Mouse (Mus musculus) small intestine, adult 2 months (tissue): ENCODE measurements at regions not wholly inside any gene's neighbourhood (a gene's known extent, or its start where the extent isn't known, plus 50 kb on each side); places are given as distances from the start of the nearest gene placed in this dataset.

Experiments
- H3K27ac ChIP-seq: fragments of 200-500 bp; 2 replicates; pipeline ENCODE4 v1.5.1; 2012; ENCODE audit warnings: low read depth, low read length, control low read depth, inconsistent platforms; ENCODE audit not compliant: insufficient read depth
- H3K27me3 ChIP-seq: fragments of 200-500 bp; 2 replicates; pipeline ENCODE4 v1.6.1; 2012; ENCODE audit warnings: mild to moderate bottlenecking, moderate library complexity, low read length, inconsistent platforms; ENCODE audit not compliant: control insufficient read depth, insufficient read depth
- H3K36me3 ChIP-seq: fragments of 200-500 bp; 2 replicates; pipeline ENCODE4 v1.6.1; 2012; ENCODE audit warnings: mild to moderate bottlenecking, low read length, control low read depth, inconsistent platforms; ENCODE audit not compliant: control insufficient read depth, insufficient read depth
- H3K4me1 ChIP-seq: fragments of 200-500 bp; 2 replicates; pipeline ENCODE4 v1.6.1; 2012; ENCODE audit warnings: low read length, inconsistent platforms, mixed read lengths; ENCODE audit not compliant: control insufficient read depth, insufficient read depth, insufficient read length
- H3K4me3 ChIP-seq: fragments of 200-500 bp; 2 replicates; pipeline ENCODE4 v1.5.1; 2012; ENCODE audit warnings: low read depth, mild to moderate bottlenecking, control low read depth, inconsistent platforms, low read length, moderate library complexity
- CTCF ChIP-seq: fragments of 200-500 bp; IDR thresholded peaks from 2 replicates; pipeline ENCODE4 v1.5.1; 2012; ENCODE audit warnings: low read depth, mild to moderate bottlenecking, control low read depth, inconsistent platforms, low read length, moderate library complexity, mixed read lengths; ENCODE audit not compliant: insufficient replicate concordance, insufficient read length; ENCODE audit errors: extremely low read depth
- POLR2A ChIP-seq: fragments of 200-500 bp; IDR thresholded peaks from 2 replicates; pipeline ENCODE4 v1.6.1; 2012; ENCODE audit warnings: low read depth, mild to moderate bottlenecking, control low read depth, inconsistent platforms, low read length, moderate library complexity
- WGBS: fragments of 180-500 bp; shearing (Covaris S2); methylation state at CpG from one replicate; pipeline ENCODE4 v1.1.7; 2018; 5-methylcytosine and 5-hydroxymethylcytosine counted together

DNA sequence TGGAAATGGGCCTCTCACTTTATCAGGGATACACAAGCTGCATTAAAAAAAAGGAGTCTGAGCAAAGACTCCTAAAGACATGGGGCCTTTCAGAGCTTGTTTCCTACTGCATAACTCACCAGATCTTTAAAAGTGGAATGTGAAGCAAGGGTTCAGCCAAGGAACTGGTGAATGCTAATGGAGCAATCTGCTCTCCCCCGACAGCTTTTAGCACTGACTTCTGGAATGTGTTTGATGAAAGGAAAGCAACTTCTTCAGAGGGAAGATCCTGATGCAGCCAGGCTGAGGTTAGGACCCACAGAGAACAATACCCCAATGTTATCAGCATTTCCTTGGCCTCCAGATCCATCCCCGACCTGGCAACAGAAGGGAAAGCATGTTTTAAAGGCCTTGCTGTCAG is 154.4 kb upstream of the Bmp2 start:
- no peaks in the 10 kb centered on the region for H3K4me1 ChIP-seq
- no peaks in the 10 kb centered on the region for H3K27me3 ChIP-seq
- 30% methylated on average over 2 of the region's 2 CpGs for WGBS
- H3K36me3 ChIP-seq, result no peaks in the 10 kb centered on the region
- no peak overlapping the region for H3K4me3 ChIP-seq
- no peak overlapping the region for H3K27ac ChIP-seq
- no peak for TF ChIP-seq CTCF
- TF ChIP-seq POLR2A, result no peak

DNA sequence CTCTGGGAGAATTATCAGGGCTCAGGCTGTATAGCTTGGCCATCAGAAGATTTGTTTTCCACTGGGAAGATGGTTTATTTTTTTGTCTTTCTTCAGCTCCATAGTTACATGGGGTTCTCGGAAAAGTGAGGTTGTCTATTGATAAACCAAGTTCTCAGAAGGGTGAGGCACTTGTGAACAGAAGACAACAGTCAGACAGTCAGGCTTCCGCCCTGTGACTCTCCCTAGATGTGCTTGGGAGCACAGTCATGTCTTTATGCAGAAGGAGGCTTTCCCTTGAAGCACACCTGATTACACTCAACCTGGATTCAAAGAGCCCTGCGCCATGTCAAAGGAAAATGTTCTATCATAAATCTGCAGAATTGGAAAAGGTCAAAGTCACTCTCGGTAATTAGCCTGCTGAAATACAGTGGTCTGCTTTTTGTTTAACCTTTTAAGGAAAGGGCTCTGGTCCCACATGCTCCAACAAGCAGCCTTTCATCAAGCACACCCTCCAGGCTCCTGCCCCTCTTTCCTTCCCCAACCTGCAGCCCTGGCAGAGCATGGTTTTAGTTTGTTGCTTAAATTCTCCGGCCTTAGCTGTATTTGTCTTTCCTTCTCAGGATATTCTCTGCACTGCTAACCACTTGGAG is 152.8 kb upstream of the Bmp2 start:
- no peak for TF ChIP-seq POLR2A
- no peak for TF ChIP-seq CTCF
- H3K4me1 ChIP-seq, result no peaks in the 10 kb centered on the region
- H3K27ac ChIP-seq, result no peak overlapping the region
- H3K27me3 ChIP-seq, result no peaks in the 10 kb centered on the region
- H3K4me3 ChIP-seq, result no peak overlapping the region
- 46% methylated on average over 5 of the region's 5 CpGs for WGBS
- H3K36me3 ChIP-seq, result no peaks in the 10 kb centered on the region

DNA sequence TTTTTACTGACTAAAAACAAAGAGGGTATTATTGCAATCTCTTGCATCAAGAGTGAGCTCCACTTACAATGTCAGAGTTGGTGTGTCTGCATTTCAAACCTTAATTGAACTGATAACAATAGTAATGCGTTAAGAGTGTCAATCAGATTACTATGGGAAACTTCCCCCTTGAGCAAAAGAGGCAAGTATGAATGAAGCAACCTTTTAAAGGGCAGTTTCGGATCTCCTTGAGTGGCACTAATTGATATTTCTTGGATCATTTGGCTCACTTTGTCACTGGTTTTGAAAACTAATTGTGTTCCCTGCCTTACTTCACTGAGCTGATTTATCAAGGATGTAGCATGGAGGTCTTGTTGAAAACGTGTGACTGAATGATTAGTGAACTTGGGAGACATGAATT is 151.0 kb upstream of the Bmp2 start:
- TF ChIP-seq CTCF, result no peak
- 62% methylated on average over 3 of the region's 3 CpGs for WGBS

DNA sequence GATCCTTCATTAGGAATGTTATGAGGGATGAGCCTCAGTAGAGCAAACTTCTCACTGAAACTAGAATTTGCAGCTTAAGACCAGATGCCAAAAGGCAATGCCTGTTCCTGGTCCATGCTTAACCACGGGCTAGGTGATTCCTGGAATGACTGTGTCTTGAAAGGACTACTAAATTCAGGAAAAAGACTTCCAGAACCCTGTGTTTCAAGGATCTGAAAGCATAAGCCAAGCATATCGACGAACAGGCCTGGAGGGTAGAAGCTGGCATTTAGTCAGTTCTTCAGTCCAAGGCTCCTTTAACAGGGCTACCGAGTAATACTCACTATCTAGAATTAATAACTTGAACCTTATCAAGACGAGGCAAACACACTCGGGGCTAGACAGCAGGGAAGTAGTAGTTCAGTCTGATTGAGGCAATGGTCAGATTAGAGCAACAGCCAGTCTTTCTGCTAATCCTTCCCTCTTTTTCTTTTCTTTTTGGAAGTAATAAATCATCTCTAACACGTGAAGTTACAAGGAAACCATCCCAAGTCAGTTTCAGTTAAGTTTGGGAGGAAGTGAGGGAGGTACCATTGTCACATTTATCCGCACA is 134.9 kb upstream of the Bmp2 start:
- WGBS, result 37% methylated on average over 8 of the region's 8 CpGs
- no peak for TF ChIP-seq CTCF
- TF ChIP-seq POLR2A, result no peak
- Histone ChIP-seq H3K4me3 (no peak overlapping the region), H3K4me1 (peaks cover 3% of the 10 kb centered on the region), H3K36me3 (no peaks in the 10 kb centered on the region), H3K27me3 (no peaks in the 10 kb centered on the region), H3K27ac (no peak overlapping the region)

More for the DNA sequence above, 151.0 kb upstream of the Bmp2 start:
- no peaks in the 10 kb centered on the region for H3K36me3 ChIP-seq
- H3K27me3 ChIP-seq, result no peaks in the 10 kb centered on the region
- no peak overlapping the region for H3K27ac ChIP-seq
- H3K4me1 ChIP-seq, result no peaks in the 10 kb centered on the region
- no peak overlapping the region for H3K4me3 ChIP-seq

DNA sequence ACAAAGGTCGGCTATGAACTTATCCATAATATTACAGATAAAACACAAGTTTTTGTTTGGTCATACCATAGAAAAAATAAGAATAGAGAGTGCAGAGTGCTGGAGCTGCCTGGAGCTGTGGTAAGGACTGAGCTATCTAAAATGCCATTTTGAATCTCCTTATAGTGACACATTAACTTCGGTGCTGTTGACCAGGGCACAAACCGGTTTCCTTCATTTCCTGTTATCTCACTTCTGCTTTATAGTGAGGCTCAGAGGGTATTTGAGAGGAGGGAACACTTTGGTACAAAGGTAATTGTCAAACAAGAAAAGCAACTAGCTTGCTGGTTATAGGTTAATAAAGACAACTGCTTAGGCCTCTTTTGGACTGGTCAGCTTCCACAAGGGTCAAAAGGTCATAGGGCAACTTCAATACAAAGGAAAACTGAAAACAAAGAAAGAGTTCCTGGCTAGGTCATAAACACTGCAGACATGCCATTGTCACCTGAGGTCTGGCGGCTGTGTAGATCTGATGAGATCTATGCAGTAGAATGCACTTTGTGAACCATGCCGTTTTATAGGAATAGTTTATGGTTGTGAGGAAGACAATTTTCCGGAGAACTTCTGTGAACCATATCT is 132.2 kb upstream of the Bmp2 start:
- TF ChIP-seq CTCF (no peak), POLR2A (no peak)
- peak overlapping the region; percentile 75 for H3K27ac ChIP-seq
- H3K4me1 ChIP-seq, result peaks cover 7% of the 10 kb centered on the region
- no peaks in the 10 kb centered on the region for H3K36me3 ChIP-seq
- H3K27me3 ChIP-seq, result no peaks in the 10 kb centered on the region
- 23% methylated on average over 6 of the region's 6 CpGs for WGBS
- H3K4me3 ChIP-seq, result no peak overlapping the region

DNA sequence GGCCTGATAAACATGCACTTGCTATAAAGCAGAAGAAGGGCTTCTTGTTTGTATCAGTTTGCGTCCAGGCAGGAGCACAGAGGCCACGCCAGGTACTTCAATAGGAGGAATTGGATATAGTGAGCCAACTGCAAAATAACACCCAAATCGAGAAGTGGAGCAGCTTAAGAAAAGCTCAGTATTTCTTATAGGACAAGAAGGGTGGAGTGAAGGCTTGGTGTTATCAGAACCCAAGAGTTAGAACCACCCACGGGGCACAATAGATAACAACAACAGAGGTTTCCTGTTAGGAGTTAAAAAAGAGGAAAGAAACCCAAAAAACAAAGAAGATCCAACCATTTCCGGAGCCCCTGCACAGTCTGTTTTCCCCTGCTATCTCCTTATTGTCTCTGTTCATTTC is 126.4 kb upstream of the Bmp2 start:
- 35% methylated on average over 5 of the region's 5 CpGs for WGBS
- no peaks in the 10 kb centered on the region for H3K36me3 ChIP-seq

DNA sequence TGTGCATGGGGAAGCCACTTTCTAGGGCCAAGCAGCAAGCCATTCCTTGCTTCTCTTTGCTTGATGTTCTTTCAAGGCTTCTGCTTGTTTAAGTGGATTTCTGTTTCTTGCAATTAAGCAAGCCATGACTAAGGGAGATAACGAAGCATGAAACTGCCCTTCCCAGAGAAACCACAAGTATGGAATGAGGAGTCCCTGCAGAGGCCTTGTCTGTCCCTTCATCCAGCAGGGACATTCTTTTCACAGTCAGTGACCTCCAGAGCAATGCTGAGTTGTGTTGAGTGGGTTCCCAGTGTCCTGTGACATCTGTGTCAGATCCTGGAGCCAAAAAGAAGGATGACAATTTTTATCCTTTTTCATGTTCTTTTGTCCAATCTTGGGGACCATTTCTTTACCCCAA is 124.9 kb upstream of the Bmp2 start:
- 89% methylated on average over 1 of the region's 1 CpGs for WGBS
- Histone ChIP-seq H3K27me3 (no peaks in the 10 kb centered on the region), H3K4me3 (no peak overlapping the region), H3K36me3 (no peaks in the 10 kb centered on the region), H3K4me1 (peaks cover 8% of the 10 kb centered on the region; the same call in 1 of the 2 replicates), H3K27ac (no peak overlapping the region)
- TF ChIP-seq CTCF (no peak), POLR2A (no peak)

More for the DNA sequence above, 126.4 kb upstream of the Bmp2 start:
- Histone ChIP-seq H3K27me3 (no peaks in the 10 kb centered on the region), H3K4me1 (peaks cover 4% of the 10 kb centered on the region; the same call in 1 of the 2 replicates), H3K27ac (no peak overlapping the region), H3K4me3 (no peak overlapping the region)
- TF ChIP-seq CTCF, result no peak
- no peak for TF ChIP-seq POLR2A

DNA sequence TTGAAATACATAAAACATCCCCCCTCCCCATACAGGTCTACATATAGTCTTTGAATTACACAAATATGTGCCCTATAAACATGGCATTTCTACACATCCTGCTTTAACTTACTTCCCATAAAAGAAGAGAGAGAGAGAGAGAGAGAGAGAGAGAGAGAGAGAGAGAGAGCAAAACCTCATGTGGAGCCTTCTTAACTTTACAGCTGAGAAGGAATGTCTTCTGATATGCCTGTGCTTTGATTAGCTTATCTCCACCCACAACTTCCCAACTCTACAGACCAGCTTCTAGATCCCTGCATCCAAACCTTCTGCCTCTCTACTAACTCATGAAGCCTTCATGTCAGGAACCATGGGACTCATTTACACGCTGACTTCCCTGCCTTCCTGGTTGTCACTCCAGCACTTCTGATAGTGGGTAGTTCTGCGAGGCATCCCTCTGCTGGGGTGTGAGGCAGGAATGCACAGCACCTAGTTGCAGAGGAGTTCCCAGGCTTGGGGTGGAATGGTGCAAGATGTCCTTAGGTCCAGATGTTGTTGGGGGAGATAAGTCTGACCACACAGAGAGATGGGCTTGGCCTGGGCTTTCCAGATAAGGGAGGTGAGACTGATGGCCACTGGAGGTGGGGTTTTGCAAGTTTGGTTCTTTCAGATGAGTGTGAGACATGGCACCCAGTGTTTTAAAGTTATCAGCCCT is 122.4 kb upstream of the Bmp2 start:
- Histone ChIP-seq H3K4me3 (no peak overlapping the region), H3K4me1 (peaks cover 5% of the 10 kb centered on the region; the same call in 1 of the 2 replicates), H3K36me3 (no peaks in the 10 kb centered on the region), H3K27me3 (no peaks in the 10 kb centered on the region), H3K27ac (no peak overlapping the region)
- WGBS, result 74% methylated on average over 2 of the region's 2 CpGs
- TF ChIP-seq CTCF (no peak), POLR2A (no peak)
